Mouse (Mus musculus) lung, postnatal 0 days (tissue): Measurements from ENCODE around the gene Myo5a. TPM values are rescaled to one million over a fixed set of nuclear protein-coding genes. Genes with fewer than 3 reads are reported as not detected.
A peak's percentile ranks its signal among the peaks of the same experiment; 100 is the strongest.

Experiments used
- ATAC-seq: fragments of 200-750 bp; cut with Nextera tagmentation; 2 replicates; pipeline ENCODE4 v1.8.0; 2017; ENCODE audit warnings: moderate library complexity
- DNase-seq: peaks from one replicate; pipeline ENCODE4 v3.0.0-alpha.2; 2016; ENCODE audit warnings: low spot score
- H3K27ac ChIP-seq: fragments of 300-500 bp; sonication (generic); 2 replicates; pipeline ENCODE4 v1.5.1; 2014; ENCODE audit warnings: antibody characterized with exemption, mild to moderate bottlenecking, low read length, mixed read lengths
- H3K27me3 ChIP-seq: fragments of 300-500 bp; sonication (generic); replicated peaks from 2 replicates; pipeline ENCODE4 v1.6.1; 2014; ENCODE audit warnings: low read length, mixed read lengths; ENCODE audit not compliant: insufficient read depth
- H3K36me3 ChIP-seq: fragments of 300-500 bp; sonication (generic); 2 replicates; pipeline ENCODE4 v1.6.1; 2014; ENCODE audit warnings: low read length, mixed read lengths; ENCODE audit not compliant: insufficient read depth
- H3K4me1 ChIP-seq: fragments of 300-500 bp; sonication (generic); 2 replicates; pipeline ENCODE4 v1.6.1; 2014; ENCODE audit warnings: antibody characterized with exemption, low read depth, low read length, mixed read lengths; ENCODE audit not compliant: insufficient read depth
- H3K4me2 ChIP-seq: fragments of 300-500 bp; sonication (generic); replicated peaks from 2 replicates; pipeline ENCODE4 v1.6.1; 2014; ENCODE audit warnings: low read depth, mild to moderate bottlenecking, low read length, moderate library complexity, mixed read lengths
- H3K4me3 ChIP-seq: fragments of 300-500 bp; sonication (generic); 2 replicates; pipeline ENCODE4 v1.5.1; 2014; ENCODE audit warnings: low read depth, low read length
- H3K9ac ChIP-seq: fragments of 300-500 bp; sonication (generic); replicated peaks from 2 replicates; pipeline ENCODE4 v1.6.1; 2014; ENCODE audit warnings: low read depth, mild to moderate bottlenecking
- H3K9me3 ChIP-seq: fragments of 300-500 bp; sonication (generic); 2 replicates; pipeline ENCODE4 v1.6.1; 2016; ENCODE audit warnings: low read length, mixed read lengths
- CTCF ChIP-seq: IDR thresholded peaks from 2 replicates; pipeline ENCODE4 v1.5.1; 2016; ENCODE audit warnings: antibody characterized with exemption, mild to moderate bottlenecking
- EP300 ChIP-seq: IDR thresholded peaks from 2 replicates; pipeline ENCODE4 v1.6.1; 2016; ENCODE audit warnings: antibody characterized with exemption, mild to moderate bottlenecking, control low read depth
- WGBS: fragments of 180-500 bp; shearing (Covaris S2); extraction: QIAGEN DNeasy Blood & Tissue Kit; methylation state at CpG from one replicate; pipeline ENCODE4 v1.1.7; 2014; 5-methylcytosine and 5-hydroxymethylcytosine counted together
- polyA plus RNA-seq: library from polyadenylated mRNA; unstranded; fragments of >200 nt; fragmentation: Nextera tagmentation; extraction: Ambion mirVana; gene quantifications from 2 replicates; pipeline ENCODE4 v1.2.1, GENCODE M21; 2015

Myo5a gene
- polyA plus RNA-seq, 1 experiment from 2014 or later = 3.6 TPM

DNA sequence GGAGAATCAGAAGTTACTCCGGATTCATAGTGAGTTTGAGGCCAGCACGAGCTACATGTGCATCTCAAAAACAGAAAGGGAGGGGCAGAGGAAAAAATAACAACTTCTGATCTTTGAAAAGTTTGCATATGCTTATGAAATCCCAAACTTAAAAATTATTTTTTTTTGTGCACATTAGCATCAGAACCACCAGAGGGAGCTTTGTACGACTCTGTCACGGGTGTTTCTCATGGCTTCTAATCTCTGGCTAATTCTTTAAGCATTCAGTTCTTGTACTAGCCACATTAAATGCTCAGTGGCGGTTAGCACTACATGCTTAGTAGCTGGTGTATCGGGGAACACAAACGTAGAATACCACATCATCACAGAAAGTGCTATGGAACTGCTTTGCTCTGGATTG lies 37.7 kb upstream of the Myo5a start:
- no peaks in the 10 kb centered on the region for H3K9me3 ChIP-seq
- H3K4me2 ChIP-seq = no peak overlapping the region
- DNase-seq (peak; percentile 34), ATAC-seq (no peak)
- TF ChIP-seq CTCF = peak; percentile 63
- TF ChIP-seq EP300 = no peak
- 49% methylated on average over 7 of the region's 7 CpGs for WGBS
- no peak overlapping the region for H3K9ac ChIP-seq
- H3K36me3 ChIP-seq = 0 out of 2 replicates have a peak, but pooled peaks cover 4% of the 10 kb centered on the region
- no peak overlapping the region for H3K27ac ChIP-seq
- H3K4me3 ChIP-seq = no peak overlapping the region
- no peaks in the 10 kb centered on the region for H3K27me3 ChIP-seq
- no peaks in the 10 kb centered on the region for H3K4me1 ChIP-seq

DNA sequence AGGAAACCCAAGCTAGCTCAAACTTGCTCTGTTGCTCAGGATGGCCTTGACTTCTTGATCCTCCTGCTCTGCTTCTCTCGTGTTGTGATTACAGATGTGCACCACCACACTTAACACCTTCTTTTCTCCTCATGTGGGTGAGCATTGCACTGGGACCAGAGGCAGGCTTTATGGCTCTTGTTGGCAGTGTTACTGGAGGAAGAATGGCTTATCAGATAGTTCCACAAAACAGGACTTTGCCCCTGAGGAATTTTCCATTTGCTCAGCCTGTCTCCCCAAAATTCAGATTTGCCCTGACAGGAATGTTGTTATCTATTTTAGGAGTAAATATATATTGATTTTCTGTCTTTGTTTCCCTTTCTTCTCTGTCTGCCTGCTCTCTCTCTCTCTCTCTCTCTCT lies 36.1 kb upstream of the Myo5a start:
- ATAC-seq = no peak
- no peak for TF ChIP-seq EP300
- TF ChIP-seq CTCF = no peak
- Histone ChIP-seq H3K4me3 (no peak overlapping the region), H3K4me2 (no peak overlapping the region), H3K27ac (no peak overlapping the region), H3K4me1 (no peaks in the 10 kb centered on the region), H3K27me3 (no peaks in the 10 kb centered on the region), H3K9me3 (no peaks in the 10 kb centered on the region), H3K9ac (no peak overlapping the region), H3K36me3 (0 out of 2 replicates have a peak, but pooled peaks cover 1% of the 10 kb centered on the region)
- no peak for DNase-seq
- WGBS = 21% methylated on average over 1 of the region's 1 CpGs

DNA sequence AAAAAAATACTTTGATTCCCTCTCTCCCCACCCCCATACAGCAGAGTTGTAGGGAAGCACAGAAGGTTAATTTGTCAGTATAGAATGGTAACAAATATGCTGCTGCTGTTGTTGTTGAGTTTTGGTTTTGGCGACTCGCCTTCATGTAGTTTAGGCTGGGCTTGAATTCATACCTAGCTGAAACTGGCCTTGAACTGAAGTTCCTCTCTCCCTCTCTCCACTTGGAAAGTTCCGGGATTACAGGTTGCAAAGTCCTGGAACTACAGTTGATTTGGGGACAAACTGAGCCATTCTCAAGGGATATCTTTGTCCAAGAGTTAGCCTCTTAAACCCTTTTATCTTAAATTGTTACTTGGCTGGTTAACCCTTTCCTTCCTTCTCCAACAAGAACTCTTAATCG lies 34.9 kb upstream of the Myo5a start:
- H3K4me3 ChIP-seq = no peak overlapping the region
- H3K9ac ChIP-seq = no peak overlapping the region
- no peaks in the 10 kb centered on the region for H3K4me1 ChIP-seq
- WGBS = 57% methylated on average over 4 of the region's 4 CpGs
- no peak overlapping the region for H3K27ac ChIP-seq
- no peaks in the 10 kb centered on the region for H3K36me3 ChIP-seq
- ATAC-seq = no peak
- H3K4me2 ChIP-seq = no peak overlapping the region
- no peaks in the 10 kb centered on the region for H3K27me3 ChIP-seq
- no peaks in the 10 kb centered on the region for H3K9me3 ChIP-seq
- TF ChIP-seq EP300 (no peak), CTCF (no peak)
- DNase-seq = no peak

DNA sequence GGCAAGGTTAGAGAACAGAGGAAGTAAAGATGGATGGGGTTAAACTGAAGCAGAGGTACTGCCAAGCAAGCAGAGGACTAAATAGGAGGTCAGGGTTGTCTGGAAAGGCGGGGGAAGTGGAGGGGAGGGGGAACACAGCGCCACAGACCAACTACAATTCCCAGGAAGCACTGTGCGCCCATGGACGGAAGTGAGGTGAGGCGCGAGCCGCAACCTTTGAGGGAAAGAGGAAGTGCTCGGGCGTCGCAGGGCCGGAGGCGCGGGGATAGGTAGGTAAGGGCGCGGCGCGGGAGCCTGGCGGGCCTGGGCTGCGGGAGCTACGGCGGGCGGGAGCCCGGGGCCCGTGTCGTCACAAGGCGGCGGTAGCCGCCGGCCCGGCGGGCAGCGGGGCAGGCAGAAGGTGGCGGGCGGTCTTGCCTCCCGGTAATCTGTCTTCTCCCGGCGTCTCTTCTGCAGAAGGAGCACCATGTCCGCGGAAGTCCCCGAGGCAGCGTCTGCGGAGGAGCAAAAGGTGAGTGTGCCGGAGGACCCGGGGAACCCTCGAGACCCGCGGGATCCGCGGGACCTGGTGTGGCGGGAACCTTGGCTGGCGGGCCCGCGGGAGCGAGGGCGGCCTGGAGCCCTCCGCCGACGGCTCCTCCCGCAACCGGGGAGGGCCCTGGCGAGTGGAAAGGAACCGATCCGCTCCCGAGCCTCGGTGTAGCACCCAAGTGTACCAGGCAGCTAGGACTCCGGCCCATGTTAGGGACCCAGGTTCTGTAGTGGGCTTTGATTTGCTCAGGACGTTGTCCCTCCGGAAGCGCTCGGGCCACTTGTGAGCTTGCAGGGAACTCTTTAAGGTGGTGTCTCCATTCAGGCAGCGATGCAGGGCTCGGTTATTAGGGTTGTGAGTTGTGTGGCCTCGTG lies 33.1 kb upstream of the Myo5a start, which contains the start of gene Arpp19:
Gene Arpp19, plus strand, starts transcription at position 164 of the 906 bp plus-strand sequence.
- ATAC-seq (peak; percentile 98), DNase-seq (peak; percentile 94)
- Histone ChIP-seq H3K9ac (peak within 1 kb of the TSS; percentile 87), H3K9me3 (no peaks in the 10 kb centered on the region), H3K27ac (peak within 1 kb of the TSS; percentile 84), H3K4me1 (no peaks in the 10 kb centered on the region), H3K27me3 (no peaks in the 10 kb centered on the region), H3K4me2 (peak within 1 kb of the TSS; percentile 69), H3K4me3 (peak within 1 kb of the TSS; percentile 95), H3K36me3 (no peaks in the 10 kb centered on the region)
- TF ChIP-seq EP300 (no peak), CTCF (no peak)
- WGBS = under 1% methylated on average over 62 of the region's 73 CpGs

DNA sequence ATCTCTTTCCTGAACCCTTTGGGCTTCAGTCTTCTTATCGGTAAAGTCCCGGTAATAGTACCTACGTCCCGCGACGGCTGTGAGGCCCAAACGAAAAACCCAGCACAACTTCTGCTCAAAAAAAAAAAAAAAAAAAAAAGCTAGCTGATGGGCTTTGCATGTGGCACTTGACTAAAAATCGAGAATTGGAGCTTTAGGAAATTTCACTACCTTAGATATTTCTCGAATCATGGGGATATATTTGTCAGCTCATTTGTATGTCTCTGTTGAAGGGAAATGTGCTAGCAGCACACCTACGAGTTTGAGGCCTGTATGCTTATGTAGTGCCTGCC lies 32.5 kb upstream of the Myo5a start:
- ATAC-seq = no peak
- Histone ChIP-seq H3K27me3 (no peaks in the 10 kb centered on the region), H3K4me2 (peak overlapping the region; percentile 69), H3K9ac (peak overlapping the region; percentile 87), H3K4me3 (peak overlapping the region; percentile 95), H3K27ac (0 out of 2 replicates have a peak overlapping the region, but pooled peaks have one; percentile 84), H3K4me1 (no peaks in the 10 kb centered on the region), H3K36me3 (no peaks in the 10 kb centered on the region; the same call in 1 of the 2 replicates), H3K9me3 (no peaks in the 10 kb centered on the region)
- no peak for TF ChIP-seq CTCF
- TF ChIP-seq EP300 = no peak
- no peak for DNase-seq
- WGBS = under 1% methylated on average over 10 of the region's 10 CpGs

DNA sequence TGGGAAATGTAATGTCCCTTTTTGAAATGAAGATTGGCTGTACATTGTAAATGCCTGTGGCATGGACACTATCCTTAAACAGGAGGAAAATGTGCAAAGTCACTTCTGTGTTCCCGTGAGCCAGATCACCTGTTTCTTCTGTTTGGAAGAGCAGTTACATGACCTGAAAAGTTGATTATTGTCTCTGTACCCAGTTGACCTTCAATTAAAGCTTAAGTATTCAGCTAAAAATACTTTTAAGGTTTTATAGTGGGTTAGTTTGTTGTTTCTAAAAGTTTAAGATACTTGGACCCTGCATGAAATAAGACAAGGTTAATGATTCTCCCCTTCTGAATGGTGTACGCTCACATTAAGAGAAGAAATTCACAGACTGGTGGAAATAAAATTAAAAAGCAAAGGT lies 30.2 kb upstream of the Myo5a start:
- ATAC-seq = no peak
- 76% methylated on average over 2 of the region's 2 CpGs for WGBS

More for the DNA sequence above, 30.2 kb upstream of the Myo5a start:
- DNase-seq = no peak
- TF ChIP-seq CTCF (no peak), EP300 (no peak)
- Histone ChIP-seq H3K27me3 (no peaks in the 10 kb centered on the region), H3K9me3 (no peaks in the 10 kb centered on the region), H3K4me1 (no peaks in the 10 kb centered on the region), H3K36me3 (no peaks in the 10 kb centered on the region; the same call in 1 of the 2 replicates), H3K27ac (no peak overlapping the region), H3K4me3 (no peak overlapping the region), H3K4me2 (no peak overlapping the region), H3K9ac (no peak overlapping the region)
